Mouse (Mus musculus) natural killer cell, adult 2 months (primary cell): ENCODE measurements around the gene Tmem52.

Source experiments
- DNase-seq, 2 experiments: peaks; one replicate each; pipeline ENCODE4 v3.0.0; 2022; ENCODE audit warnings: low spot score in 2 of 2

The Tmem52 gene

DNA sequence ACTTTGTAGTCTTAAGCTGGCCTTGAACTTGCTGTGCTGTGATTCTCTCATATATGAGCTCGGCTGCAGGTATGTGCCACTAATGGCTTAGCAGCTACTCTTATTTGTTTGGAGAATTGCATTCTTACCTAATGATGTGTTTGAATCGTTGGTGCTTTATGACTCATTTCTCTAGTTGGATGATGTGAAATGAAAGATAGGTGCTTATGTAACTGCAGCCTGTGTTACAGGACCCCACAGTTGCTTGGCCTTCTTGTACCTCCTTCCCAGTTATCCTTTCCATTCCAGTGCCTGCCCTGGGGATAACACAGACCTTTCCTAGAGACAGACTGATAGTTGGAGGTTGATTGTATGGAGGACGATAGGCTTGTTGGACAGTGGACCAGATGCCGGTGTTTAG is 39.7 kb downstream of the Tmem52 start:
- DNase-seq = no peak

GRCm38 (mm10) chr4:155510981-155511380 is 42.1 kb downstream of the Tmem52 start:
- DNase-seq = no peak

DNA sequence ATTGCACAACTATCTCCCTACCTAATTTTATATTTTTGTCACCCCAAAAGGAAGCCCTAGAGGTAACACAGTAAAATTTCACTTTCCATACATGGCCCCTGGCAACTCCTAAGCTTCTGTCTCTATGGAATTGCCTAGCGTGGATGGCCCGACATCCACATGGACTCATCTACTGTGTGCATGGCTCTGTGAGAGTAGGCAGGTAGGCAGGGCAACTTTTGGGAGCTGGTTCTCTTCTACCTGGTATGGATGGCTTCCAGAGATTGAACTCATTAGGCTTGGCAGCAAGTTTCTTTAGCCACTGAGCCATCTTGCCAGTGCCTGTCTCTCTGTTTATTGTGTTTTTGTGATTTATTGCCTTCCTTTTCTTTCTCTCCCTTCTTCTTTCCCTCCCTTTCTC is 45.9 kb downstream of the Tmem52 start:
- no peak for DNase-seq

DNA sequence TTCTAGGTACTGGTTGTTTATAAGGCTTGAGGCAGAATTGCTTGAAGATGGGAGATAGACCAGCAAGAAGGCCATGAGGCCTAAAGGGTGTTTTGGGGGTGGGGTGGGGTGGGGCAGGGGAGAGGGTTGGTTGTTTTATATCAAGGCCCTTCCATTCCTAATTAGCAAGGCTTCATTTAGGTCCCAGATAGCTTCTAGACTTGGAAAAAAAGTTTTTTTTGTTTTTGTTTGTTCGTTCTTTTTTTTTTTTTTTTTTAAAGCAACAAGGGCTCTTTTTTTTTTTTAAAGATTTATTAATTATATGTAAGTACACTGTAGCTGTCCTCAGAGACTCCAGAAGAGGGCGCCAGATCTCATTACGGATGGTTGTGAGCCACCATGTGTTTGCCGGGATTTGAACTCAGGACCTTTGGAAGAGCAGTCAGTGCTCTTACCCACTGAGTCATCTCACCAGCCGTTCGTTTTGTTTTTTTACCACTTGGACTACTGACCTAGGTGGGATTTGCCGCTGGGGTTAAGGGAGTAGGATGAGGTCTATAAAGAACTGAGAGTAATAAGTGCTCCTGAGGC is 49.1 kb downstream of the Tmem52 start:
- DNase-seq = no peak
